Mouse (Mus musculus): ENCODE measurements at regions not wholly inside any gene's neighbourhood (a gene's known extent, or its start where the extent isn't known, plus 50 kb on each side); places are given as distances from the start of the nearest gene placed in this dataset.

DNA sequence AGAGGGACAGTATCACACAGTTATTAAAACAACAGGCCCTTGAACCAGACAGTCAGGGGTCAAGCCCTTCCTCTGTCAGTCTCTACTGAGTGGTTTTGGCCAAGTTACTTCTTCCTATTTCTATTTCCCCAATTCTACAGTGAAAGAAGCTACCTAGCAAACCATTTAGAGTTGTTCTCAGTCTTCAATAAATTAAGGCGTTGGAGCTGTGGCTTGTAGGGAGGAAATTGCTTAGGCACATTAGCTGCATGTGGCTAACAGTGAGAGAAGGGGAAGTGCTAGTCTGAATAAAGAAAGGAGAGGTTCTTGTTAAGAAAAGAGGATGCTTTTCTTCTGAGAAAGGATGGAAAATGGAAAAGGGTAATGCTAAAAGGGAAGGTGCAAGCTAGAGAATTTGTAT is 60.0 kb upstream of the H2al1a start:
- TF ChIP-seq CTCF (IDR thresholded peaks at IDR 0.05): no peak
- TF ChIP-seq EP300 (IDR thresholded peaks at IDR 0.05): no peak
